Mouse (Mus musculus) E14TG2a.4 (cell line): ENCODE results near the gene Adam10.

ENCODE experiments used
- H3K27me3 ChIP-seq: 2 replicates; pipeline ENCODE4 v1.6.1; 2014; ENCODE audit warnings: low read length, control low read depth; ENCODE audit not compliant: insufficient read depth
- H3K36me3 ChIP-seq: 2 replicates; pipeline ENCODE4 v1.6.1; 2014; ENCODE audit warnings: low read length, control low read depth; ENCODE audit not compliant: insufficient read depth
- H3K4me1 ChIP-seq: replicated peaks from 2 replicates; pipeline ENCODE4 v1.6.1; 2014; ENCODE audit warnings: low read depth, low read length, control low read depth
- H3K4me3 ChIP-seq: replicated peaks from 2 replicates; pipeline ENCODE4 v1.5.1; 2014; ENCODE audit warnings: mild to moderate bottlenecking, low read length
- H3K9me3 ChIP-seq: 2 replicates; pipeline ENCODE4 v1.6.1; 2014; ENCODE audit warnings: low read length, control low read depth
- CTCF ChIP-seq: conservative IDR thresholded peaks from 2 replicates; pipeline ENCODE4 v1.5.1; 2014; ENCODE audit warnings: low read length
- NANOG ChIP-seq: IDR thresholded peaks from 2 replicates; pipeline ENCODE4 v1.6.1; 2014; ENCODE audit warnings: borderline replicate concordance, low read length, mixed read lengths
- POU5F1 ChIP-seq: IDR thresholded peaks from 2 replicates; pipeline ENCODE4 v1.6.1; 2014; ENCODE audit warnings: low read length, borderline replicate concordance

The Adam10 gene

GRCm38 (mm10) chr9:70678682-70679131 is at the start of gene Adam10:
TSS of gene Adam10 (plus strand) at chr9:70678997.
- Histone ChIP-seq H3K9me3 (no peaks in the 10 kb centered on the region), H3K4me1 (peaks cover 13% of the 10 kb centered on the region), H3K27me3 (peaks cover 6% of the 10 kb centered on the region; the same call in 1 of the 2 replicates), H3K36me3 (no peaks in the 10 kb centered on the region), H3K4me3 (peak within 1 kb of the TSS; percentile 91)
- TF ChIP-seq POU5F1: no peak
- TF ChIP-seq NANOG: no peak
- no peak for TF ChIP-seq CTCF

GRCm38 (mm10) chr9:70629711-70630110 is 49.1 kb upstream of the Adam10 start:
- no peaks in the 10 kb centered on the region for H3K36me3 ChIP-seq

GRCm38 (mm10) chr9:70631665-70632064 is 47.1 kb upstream of the Adam10 start:
- Histone ChIP-seq H3K4me3 (no peak overlapping the region), H3K9me3 (no peaks in the 10 kb centered on the region), H3K27me3 (no peaks in the 10 kb centered on the region), H3K36me3 (no peaks in the 10 kb centered on the region), H3K4me1 (0 out of 2 replicates have a peak, but pooled peaks cover 4% of the 10 kb centered on the region)
- TF ChIP-seq NANOG: no peak
- TF ChIP-seq CTCF: no peak
- no peak for TF ChIP-seq POU5F1

More at GRCm38 (mm10) chr9:70629711-70630110, 49.1 kb upstream of the Adam10 start:
- H3K27me3 ChIP-seq: no peaks in the 10 kb centered on the region
- no peak overlapping the region for H3K4me3 ChIP-seq
- no peak for TF ChIP-seq NANOG
- TF ChIP-seq CTCF: no peak
- no peak for TF ChIP-seq POU5F1
- H3K9me3 ChIP-seq: no peaks in the 10 kb centered on the region
- H3K4me1 ChIP-seq: 0 out of 2 replicates have a peak, but pooled peaks cover 4% of the 10 kb centered on the region

GRCm38 (mm10) chr9:70636748-70637147 is 42.0 kb upstream of the Adam10 start:
- no peak overlapping the region for H3K4me3 ChIP-seq

GRCm38 (mm10) chr9:70650260-70650659 is 28.5 kb upstream of the Adam10 start:
- Histone ChIP-seq H3K4me1 (no peaks in the 10 kb centered on the region), H3K4me3 (no peak overlapping the region), H3K9me3 (no peaks in the 10 kb centered on the region), H3K36me3 (no peaks in the 10 kb centered on the region), H3K27me3 (peaks cover 12% of the 10 kb centered on the region)
- no peak for TF ChIP-seq NANOG
- TF ChIP-seq POU5F1: no peak
- TF ChIP-seq CTCF: no peak

More at GRCm38 (mm10) chr9:70636748-70637147, 42.0 kb upstream of the Adam10 start:
- no peaks in the 10 kb centered on the region for H3K36me3 ChIP-seq
- TF ChIP-seq POU5F1: no peak
- TF ChIP-seq CTCF: no peak
- TF ChIP-seq NANOG: no peak
- H3K9me3 ChIP-seq: peaks cover 2% of the 10 kb centered on the region
- no peaks in the 10 kb centered on the region for H3K27me3 ChIP-seq
- H3K4me1 ChIP-seq: 0 out of 2 replicates have a peak, but pooled peaks cover 1% of the 10 kb centered on the region

- Histone ChIP-seq H3K4me3 (no peak overlapping the region), H3K36me3 (no peaks in the 10 kb centered on the region), H3K27me3 (peaks cover 14% of the 10 kb centered on the region), H3K9me3 (no peaks in the 10 kb centered on the region), H3K4me1 (peaks cover under 1% of the 10 kb centered on the region; the same call in 1 of the 2 replicates)
- no peak for TF ChIP-seq NANOG
Observed at GRCm38 (mm10) chr9:70650994-70651393, 27.8 kb upstream of the Adam10 start.

GRCm38 (mm10) chr9:70652221-70652620 is 26.6 kb upstream of the Adam10 start:
- TF ChIP-seq NANOG (no peak), POU5F1 (no peak), CTCF (no peak)
- H3K36me3 ChIP-seq: no peaks in the 10 kb centered on the region
- H3K27me3 ChIP-seq: peaks cover 21% of the 10 kb centered on the region
- peaks cover 3% of the 10 kb centered on the region; the same call in 1 of the 2 replicates for H3K4me1 ChIP-seq
- H3K9me3 ChIP-seq: no peaks in the 10 kb centered on the region
- no peak overlapping the region for H3K4me3 ChIP-seq

- Histone ChIP-seq H3K9me3 (no peaks in the 10 kb centered on the region), H3K27me3 (peaks cover 21% of the 10 kb centered on the region), H3K4me1 (peaks cover 6% of the 10 kb centered on the region; the same call in 1 of the 2 replicates), H3K4me3 (no peak overlapping the region), H3K36me3 (no peaks in the 10 kb centered on the region)
- no peak for TF ChIP-seq CTCF
- no peak for TF ChIP-seq NANOG
- TF ChIP-seq POU5F1: no peak
Observed at GRCm38 (mm10) chr9:70653875-70654274, 24.9 kb upstream of the Adam10 start.

- TF ChIP-seq CTCF: no peak
- no peak for TF ChIP-seq NANOG
- no peak for TF ChIP-seq POU5F1
- Histone ChIP-seq H3K9me3 (no peaks in the 10 kb centered on the region), H3K27me3 (peaks cover 21% of the 10 kb centered on the region), H3K4me3 (no peak overlapping the region), H3K36me3 (no peaks in the 10 kb centered on the region), H3K4me1 (peaks cover 6% of the 10 kb centered on the region; the same call in 1 of the 2 replicates)
Observed at GRCm38 (mm10) chr9:70654496-70654895, 24.3 kb upstream of the Adam10 start.

- TF ChIP-seq CTCF: no peak
- no peak for TF ChIP-seq POU5F1
- TF ChIP-seq NANOG: no peak
- Histone ChIP-seq H3K9me3 (no peaks in the 10 kb centered on the region), H3K4me1 (peaks cover 6% of the 10 kb centered on the region; the same call in 1 of the 2 replicates), H3K4me3 (peak overlapping the region; percentile 92), H3K36me3 (no peaks in the 10 kb centered on the region), H3K27me3 (peaks cover 21% of the 10 kb centered on the region)
Observed at GRCm38 (mm10) chr9:70655764-70656129, 23.1 kb upstream of the Adam10 start.
